Mouse (Mus musculus) monocyte, adult 5-6 weeks (primary cell): Measurements from ENCODE around the gene Slc39a11. TPM values are rescaled to one million over a fixed set of nuclear protein-coding genes. Genes with fewer than 3 reads are reported as not detected.

Experiments
- ATAC-seq: fragments of 153-309, 156-312 bp; replicated peaks from 2 replicates; pipeline ENCODE4 v1.8.0; 2017; ENCODE audit warnings: mild to moderate bottlenecking; ENCODE audit not compliant: low TSS enrichment, insufficient number of reproducible peaks, severe bottlenecking, poor library complexity, low FRiP score
- total RNA-seq: library from RNA; stranded (forward); fragments of 200-1000, 200-491, 200-594 nt; gene quantifications from 3 replicates; pipeline ENCODE4 v1.2.3, GENCODE M21; 2017

Gene Slc39a11
- total RNA-seq, 1 experiment from 2014 or later, result 8.9 TPM

DNA sequence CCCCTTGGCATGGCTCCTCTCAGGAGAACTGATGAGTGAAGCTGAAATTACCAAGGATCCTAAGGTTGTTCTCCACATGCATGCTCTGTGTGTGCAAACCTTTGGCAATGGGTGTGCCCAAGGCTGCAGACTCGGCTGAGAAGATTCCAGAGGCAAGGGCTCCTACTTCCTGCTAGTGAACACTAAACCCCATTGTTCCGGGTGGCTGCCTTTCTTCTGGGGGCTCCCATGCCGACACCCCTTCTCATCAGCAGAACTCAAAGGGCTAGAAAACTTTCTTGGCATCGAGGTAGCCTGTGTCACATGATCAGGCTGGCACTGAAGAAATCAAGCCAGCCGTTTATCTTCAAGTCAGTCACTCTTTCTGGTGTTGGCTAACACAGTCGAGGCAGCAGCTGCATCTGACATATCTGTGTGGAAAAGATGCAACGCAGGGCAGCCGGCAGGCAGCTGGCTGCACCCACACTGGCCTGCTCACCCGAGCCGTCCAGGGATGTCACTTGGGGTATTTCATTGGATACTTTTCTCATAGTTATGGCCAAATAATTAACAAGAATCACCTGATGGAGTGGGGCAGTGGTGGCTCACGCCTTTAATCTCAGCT lies 145.3 kb downstream of the Slc39a11 start:
- no peak for ATAC-seq

DNA sequence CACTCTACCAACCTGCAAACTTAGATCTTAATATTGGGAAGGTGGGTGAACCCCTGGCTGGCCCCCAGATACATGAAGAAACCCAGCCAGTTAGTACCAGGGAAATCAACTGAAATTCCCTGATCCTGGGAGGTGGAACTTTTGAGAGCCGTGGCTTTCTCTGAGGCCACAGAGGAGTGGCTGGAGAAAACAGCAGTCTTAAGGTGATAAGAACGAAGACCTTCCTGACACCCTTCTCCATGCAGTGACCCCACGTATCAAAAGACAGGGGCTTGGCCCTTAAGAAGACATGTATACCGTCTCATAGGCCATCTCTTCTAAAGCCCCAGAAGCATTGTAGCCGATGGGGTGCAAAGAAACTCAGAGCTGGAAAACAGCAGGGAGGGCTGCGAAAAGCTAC lies 146.9 kb downstream of the Slc39a11 start:
- no peak for ATAC-seq

DNA sequence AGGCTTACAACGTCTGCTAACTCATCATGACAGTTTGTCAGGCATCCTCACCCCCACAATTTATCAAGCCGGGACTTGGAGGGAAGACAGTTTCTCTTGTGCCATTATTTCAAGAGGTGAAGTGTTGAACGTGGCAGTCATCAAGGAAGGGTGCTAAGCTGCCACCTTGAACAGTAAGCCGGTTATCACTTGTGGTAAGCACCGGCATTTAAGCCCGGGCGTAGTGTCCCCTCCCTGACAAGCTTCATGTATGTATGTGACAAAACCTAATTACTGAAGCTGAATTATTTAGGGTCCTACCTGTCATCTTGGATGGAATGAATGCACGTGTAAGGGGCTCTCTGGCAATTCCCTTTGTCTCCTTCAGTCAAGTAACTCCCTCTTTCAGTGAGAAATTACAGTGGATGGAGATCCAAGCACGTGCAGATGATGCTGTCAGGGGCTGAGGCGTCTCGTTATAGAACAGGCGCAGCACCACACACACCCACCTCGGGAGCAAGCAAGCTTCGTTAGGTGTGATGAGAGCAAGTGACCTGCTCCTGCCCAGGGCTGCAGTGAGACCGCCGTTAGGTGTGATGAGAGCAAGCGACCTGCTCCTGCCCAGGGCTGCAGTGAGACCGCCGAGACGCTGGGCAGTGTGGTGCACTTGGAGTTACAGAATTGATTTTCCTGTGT lies 149.1 kb downstream of the Slc39a11 start:
- ATAC-seq, result no peak

DNA sequence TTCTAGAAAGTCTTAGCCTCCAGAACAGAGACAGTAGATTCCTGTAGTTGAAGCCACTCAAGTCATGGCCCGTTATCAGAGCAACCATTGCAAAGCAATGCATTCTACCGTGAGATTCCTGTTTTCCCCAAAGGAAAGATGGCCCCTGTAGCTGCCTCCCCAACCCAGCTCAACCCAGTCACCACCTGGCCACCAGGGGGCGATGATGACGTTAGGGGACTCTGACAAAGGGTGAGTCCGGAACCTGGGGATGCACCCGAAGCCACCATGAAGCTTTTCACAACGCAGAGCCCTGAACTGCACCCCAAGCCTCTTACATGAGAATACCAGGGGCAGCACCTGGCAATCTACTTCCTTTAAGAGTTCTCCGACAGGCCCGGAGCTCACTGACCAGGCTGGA lies 151.0 kb downstream of the Slc39a11 start:
- no peak for ATAC-seq

DNA sequence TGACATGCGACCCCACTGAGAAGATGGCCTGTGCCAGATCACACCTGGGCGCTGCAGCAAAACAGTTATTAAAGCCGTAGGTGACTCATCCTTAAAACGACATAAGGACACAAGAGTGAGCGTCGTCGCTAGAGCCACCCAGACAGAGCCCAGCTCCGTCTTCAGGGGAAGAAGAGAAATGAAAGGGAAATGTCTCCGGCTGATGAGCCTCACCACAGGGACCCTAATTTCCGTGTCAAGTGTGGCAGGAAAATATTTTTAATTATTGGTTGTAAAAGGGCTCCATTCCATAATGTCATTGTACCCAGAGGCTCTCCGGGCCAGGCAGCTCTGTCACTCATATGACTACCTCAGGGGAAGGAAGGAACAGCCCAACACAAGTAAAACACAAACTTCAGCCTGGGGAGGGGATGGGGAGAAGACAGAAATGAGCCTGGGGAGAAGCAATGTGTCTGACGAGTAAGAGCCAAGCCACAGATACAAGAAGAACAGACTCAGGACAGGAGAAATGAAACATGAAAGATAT lies 155.8 kb downstream of the Slc39a11 start:
- ATAC-seq, result no peak

DNA sequence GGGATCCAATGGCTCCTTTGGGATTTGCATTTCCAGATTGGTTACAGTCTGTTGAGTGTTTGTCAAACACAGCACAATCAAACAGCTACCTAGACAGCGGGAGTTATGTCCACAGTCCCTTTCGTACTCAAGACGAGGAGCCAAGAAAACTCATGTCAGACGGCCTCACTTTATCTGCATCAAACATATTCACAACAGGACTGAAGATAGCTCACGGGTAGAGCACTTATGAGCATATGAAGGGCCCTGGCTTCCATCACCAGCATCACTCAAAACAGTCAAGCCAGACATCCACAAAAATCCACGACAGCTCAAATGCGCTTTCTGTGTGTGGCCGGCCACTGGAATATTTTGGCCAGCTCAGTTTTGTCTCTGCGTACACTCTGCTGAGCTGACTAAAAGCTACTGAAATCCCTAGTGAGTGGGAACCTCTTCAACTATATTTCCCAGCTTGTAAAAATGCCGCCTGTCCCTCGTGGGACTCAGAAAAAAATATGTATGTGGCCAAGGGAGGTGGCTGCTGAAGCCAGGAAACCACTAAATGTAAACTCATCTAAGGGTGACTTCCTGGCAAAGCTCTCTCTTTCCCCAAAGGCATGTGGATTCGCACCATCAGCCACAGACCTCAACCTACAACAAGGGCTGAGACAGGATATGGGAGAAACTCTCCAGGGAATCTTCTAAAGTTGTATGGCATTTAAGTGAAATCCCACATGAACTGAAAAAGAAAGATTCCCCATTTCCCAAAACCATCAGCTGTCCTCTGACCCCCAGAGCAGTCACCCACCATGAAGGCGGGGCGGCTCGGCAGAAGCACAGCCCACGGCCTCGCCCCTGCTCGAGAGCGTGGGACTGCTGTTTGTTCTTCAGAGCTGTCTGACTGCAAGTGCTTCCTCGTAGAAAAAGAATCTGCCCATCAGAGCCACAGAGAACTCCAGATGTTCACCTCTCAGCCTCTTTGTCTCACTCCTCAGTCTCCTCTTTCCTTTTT lies 159.1 kb downstream of the Slc39a11 start:
- ATAC-seq, result no peak

DNA sequence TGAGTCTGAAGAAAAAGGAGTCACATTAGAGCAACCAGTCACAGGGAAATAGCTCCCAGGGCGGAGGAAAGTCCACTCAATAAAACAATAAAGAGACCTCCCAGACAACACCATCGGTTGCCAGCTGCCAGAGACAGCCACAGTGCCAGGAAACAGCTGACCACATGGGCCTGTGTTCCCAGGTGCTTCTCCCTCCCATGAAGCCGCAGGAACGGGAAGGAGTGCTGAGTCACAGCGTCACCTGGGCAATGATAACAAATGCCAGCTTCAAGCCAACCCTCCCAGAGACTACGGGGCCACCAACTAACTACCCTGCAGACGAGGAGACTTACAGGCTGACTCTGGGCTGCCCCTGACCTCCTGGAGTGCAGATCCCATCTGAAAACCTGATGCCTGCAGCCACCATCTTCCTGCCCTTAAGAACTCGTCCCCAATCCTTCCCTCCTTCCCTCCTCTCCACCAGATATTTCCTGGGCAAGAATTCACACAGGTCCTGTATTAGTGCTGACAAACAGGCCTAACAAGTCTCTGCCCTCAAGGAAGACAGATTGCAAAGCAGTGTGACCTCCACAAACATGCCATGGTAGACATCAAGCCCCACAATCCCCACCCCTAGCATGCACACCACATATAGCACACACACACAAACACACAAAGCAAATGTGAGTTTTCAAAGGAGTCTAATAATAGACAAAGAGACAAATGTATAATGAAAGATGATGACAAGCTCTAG lies 162.1 kb downstream of the Slc39a11 start:
- no peak for ATAC-seq

DNA sequence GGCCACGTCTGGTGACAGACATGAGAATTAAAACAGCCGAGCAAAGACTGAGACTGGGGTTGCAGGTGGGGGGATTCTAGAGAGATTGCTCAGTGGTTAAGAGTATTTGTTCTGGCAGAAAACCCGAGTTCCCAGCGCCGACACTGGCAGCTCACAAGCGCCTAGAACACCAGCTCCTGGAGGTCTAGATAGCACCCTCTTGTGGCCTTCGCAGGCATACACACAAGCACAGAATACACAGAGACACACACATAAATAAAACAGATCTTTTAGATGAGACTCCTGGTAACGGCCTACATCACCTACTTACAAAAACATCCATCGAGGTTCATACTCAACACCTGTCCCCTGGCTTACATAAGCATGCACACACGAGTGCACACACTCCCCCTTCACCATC lies 165.8 kb downstream of the Slc39a11 start:
- ATAC-seq, result no peak

DNA sequence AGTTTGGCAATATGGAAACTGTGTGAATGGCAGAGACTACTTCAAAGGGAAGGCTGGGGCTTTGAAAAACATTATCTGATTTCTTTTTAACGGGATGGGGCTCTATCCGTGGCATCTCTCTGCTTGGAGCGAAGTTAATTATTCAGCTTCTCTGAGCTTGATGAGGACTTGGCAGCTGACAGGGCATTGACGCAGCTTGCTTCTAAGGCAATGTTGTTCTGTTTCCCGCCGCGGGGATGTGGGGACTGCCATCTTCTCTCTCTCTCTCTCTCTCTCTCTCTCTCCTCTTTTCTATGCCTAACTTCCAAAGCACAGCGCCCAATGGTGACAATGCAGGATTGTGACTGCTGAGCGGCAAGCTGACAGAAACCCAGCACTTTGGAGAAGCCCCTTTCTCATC lies 172.3 kb downstream of the Slc39a11 start:
- no peak for ATAC-seq

DNA sequence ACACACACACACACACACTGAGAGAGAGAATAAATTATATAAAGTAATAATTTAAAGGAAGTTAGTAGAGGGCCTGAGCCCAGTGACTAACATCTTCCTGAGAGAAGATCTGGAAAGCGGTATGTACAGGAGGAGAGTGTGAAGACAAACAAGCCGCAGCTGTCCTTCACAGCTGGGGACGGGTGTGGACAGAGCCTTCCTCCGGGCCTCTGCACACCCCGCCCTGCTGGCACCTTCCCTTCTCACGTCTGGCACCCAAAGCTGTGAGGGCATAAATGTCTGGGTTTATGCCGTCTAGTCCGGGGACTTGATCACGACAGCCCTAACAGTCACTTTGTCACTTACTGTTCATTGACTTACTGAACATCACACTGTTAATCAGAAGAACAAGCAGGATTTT lies 173.2 kb downstream of the Slc39a11 start:
- ATAC-seq, result no peak

DNA sequence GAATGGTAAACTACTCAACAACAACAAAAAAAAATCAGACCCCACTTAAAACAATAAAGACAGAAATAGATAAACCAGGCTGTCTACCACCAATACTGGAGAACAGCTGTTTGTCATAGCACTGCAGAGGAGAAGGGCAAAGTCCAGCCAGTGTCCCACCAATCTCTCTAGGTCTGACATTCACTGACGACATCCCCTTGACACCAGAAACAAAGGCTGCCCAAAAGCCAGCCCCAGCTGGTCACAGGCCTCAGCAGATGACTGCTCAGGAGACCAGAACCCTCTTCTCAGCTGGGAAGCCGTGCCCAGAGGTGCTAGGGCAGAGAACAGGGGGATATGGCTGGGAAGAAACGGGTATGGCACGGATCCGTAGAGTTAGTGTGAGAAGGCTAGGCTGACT lies 174.4 kb downstream of the Slc39a11 start:
- no peak for ATAC-seq

DNA sequence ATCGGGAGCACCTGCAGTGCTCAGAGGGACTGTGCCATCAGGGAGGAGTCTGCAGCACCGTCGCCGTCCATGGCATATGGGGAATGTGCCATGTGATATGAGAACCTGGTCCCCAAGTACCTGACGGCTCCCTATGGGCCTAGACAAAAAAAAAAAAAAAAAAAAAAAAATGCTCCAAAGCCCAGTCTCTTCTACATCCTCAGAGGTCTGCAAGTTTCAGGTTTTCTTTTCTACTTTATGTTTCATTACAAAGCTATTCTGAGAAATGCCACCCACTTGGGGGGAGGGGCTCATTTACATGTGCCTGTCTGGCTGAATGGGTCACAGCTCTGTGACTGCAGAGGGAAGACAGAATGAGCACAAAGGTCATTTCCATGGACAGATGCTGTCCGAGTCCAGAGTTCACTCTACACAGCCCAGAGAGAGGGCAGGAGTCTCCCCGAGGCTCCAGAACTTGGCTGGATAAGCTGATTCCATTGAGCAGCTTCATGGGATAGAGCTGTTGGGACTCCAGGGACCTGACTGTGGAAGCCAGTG lies 175.8 kb downstream of the Slc39a11 start:
- ATAC-seq, result no peak

DNA sequence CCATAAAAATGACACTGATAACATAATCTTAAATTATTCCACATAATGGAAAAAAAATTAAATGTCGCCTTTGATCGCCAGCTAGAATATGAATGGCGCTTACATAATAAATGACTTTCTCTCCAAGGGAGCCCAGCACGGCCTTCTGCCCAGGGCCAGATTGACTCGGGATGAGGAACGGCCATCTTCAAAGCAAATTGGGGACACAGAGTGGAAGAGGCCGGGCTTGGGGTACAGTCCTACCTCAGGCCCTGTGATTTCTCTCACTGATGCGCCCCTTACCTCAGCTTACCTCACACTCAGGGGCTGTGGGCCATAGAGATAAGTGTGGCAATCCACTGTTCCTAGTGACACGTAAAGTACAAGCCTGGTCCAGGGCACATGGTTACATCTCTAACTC lies 177.9 kb downstream of the Slc39a11 start:
- ATAC-seq, result no peak

DNA sequence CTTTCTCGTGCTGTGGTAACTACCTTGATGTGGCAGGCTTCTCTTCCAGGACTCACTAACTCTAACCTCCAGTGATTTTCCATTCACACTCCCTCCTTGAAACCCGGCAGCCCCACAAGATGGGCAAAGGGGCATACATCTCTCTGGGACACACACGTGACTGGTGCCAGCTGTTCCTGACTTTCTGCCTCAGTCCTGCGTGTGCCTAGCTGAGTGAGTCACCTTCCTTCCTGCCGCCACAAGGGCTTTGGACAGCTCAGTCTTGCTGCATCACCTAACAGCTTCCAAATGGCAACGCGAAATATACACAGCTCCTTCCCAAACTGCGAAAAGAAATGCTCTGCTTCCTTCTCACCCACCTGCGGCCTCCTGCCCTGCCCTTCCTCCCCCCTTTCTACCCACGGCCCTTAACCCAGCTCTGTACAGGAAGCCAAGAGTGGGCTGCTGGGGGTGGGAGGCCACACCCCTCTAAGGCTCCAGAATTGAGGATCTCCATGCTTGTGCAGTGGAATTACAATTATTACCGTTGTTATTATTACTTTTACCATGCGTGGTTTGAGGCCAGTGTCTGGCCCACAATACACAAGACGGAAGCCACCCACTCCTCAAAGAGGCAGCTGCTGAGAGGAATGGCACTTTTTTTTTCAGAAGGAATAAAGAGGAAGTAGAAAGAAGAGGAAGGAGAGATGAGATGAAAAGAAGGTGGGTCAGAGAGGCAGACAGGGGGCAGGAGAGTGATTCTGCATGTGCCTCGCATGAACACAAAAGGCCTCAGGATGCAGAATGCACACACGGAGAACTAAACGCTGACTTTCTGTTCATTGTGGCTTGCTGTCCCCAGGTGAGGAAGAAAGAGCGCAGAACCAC lies 179.7 kb downstream of the Slc39a11 start:
- ATAC-seq, result no peak

DNA sequence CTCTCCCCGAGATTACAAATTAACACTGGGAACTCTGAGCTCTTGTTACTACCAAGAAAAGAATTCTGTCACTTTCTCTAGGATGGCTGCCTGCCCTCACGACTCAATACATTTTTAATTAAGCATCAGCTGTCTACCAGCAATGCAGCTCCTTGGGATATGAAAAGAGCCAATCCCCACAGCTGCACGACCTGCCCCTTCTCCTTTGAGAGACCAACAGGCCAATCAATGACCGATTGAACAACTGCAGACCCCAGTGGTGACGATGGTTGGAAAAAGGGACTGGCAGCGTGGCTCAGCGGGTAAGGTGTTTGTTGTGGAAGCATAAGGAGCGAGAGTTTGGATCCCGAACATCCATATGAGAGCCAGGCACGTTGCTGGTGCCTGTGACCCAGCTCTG lies 181.9 kb downstream of the Slc39a11 start:
- ATAC-seq, result no peak

DNA sequence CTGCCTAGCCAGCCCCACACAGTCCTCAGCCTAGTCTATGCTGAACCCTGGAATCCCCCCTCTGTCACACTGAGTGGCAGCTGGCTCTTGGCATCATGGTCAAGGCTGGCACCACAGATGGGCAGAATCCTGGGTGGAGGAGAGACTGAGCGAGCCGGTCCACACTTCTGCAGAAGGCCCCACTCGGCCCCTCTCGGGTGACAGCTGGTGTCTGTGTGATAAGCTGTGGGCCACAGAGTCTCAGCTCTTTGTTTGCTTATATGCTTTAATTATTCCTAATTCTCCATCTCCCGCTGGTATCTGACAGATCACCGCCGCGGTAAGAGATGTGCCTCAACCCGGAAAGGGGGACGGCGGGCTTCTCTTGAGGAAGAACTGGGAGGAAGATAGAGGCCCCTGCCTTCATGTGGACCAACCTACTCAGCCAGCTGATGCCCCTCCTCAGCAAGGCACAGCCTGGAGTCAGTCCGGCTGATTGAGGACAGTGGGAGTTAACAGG lies 182.5 kb downstream of the Slc39a11 start:
- ATAC-seq, result no peak

DNA sequence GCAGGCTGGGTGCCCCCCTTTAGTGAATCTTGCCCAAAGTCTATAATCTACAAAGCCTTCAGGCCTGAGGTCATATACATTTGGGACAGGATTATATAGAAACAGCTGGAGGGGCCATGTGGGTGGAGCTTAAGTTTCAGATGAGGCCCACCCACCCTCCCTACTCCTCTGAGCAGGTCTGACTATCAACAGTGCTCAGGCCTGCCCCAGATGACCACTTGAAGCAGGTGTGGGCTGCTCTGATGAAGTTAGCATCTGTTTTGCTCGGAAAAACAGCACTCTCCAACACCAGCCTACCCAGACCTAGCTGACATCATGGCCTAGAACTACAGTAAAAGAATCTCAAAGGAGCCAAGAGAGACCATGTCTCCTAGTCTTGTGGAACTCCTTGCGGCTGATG lies 189.8 kb downstream of the Slc39a11 start:
- no peak for ATAC-seq
